Mouse (Mus musculus) cerebellum, postnatal 4 days (tissue): ENCODE measurements around the gene Ccdc182.

ENCODE experiments used
- DNase-seq, 2 experiments: peaks; one replicate each; pipeline ENCODE4 v3.0.0; 2022; ENCODE audit warnings: low spot score in 2 of 2, mixed read lengths in 1 of 2

Ccdc182 gene

DNA sequence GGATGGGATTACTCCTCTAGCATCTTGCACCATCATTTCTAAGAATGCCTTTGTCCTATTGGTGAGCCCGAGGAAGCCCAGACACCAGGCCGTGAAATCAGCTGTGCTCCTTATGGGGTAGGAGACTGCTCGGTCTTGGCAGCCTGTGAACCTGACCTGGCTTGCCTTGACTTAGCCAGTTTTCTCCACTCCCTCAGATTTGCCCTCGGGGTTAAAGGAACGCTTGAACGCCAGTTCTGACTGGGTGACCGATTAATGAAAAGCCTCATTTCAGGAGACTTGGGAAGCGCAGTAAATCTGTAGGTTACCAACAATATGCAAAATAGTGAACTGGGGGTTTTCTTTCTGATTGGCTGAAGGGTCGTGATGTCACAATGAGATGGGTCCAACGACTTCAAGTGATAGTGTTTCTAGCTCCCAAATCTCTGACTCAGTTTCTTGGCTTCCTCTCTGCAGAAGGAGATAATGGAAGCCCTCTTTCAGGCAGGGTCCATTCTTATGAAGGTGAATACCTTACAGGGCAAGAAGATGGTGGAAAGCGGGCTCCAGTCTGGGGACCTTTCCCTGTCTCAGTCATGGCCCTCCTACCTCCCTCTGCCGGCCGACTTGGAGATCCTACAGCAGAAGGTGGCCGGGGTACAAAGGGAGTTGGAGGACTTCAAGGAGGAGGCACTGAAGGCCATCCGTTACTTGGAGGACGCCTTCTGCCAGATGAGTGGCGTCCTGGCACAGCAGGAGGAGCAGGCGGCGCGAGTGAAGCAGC lies at the start of gene Ccdc182:
TSS of gene Ccdc182 (plus strand) at position 428 of the 763 bp plus-strand sequence.
- no peak for DNase-seq

GRCm38 (mm10) chr11:88245581-88246170 lies 48.2 kb upstream of the Ccdc182 start:
- no peak for DNase-seq

DNA sequence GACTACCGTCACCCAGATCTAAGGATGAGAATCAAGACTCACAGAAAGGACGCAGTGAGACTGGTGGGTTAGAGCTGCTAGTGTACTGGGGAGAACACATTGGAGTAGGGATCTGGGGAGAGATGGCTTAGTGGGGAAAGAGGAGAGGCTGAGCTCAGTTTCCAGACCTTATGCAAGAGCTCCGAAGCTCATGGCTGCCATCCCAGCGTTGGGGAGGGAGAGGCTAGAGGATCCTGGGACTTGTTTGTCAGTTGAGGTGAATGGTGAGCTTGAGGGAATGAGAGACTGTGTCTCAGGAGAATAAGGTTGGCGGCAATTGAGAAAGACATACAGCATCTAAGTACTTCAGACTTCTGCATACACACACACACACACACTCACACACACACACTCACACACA lies 45.2 kb upstream of the Ccdc182 start:
- no peak for DNase-seq

DNA sequence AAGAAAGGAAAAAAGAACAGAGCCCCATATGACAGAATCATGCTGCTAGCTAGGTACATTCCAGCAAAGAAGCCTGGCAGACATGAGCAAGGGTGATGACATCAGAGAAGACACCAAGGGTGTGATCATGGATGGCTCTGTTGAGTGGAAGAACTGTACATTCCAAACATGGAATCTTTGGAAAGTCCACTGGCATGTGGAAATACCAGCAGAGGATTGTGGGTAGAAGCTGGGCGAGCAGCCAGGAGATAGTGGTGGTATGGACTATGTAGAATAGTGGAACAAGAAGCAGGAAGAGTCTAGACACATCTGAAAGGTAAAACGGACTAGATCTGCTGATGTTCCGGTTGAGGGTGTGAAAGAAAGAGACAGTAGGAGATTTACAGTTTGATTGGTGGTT lies 43.3 kb upstream of the Ccdc182 start:
- DNase-seq, result no peak

GRCm38 (mm10) chr11:88251295-88251694 lies 42.6 kb upstream of the Ccdc182 start:
- DNase-seq, result no peak

DNA sequence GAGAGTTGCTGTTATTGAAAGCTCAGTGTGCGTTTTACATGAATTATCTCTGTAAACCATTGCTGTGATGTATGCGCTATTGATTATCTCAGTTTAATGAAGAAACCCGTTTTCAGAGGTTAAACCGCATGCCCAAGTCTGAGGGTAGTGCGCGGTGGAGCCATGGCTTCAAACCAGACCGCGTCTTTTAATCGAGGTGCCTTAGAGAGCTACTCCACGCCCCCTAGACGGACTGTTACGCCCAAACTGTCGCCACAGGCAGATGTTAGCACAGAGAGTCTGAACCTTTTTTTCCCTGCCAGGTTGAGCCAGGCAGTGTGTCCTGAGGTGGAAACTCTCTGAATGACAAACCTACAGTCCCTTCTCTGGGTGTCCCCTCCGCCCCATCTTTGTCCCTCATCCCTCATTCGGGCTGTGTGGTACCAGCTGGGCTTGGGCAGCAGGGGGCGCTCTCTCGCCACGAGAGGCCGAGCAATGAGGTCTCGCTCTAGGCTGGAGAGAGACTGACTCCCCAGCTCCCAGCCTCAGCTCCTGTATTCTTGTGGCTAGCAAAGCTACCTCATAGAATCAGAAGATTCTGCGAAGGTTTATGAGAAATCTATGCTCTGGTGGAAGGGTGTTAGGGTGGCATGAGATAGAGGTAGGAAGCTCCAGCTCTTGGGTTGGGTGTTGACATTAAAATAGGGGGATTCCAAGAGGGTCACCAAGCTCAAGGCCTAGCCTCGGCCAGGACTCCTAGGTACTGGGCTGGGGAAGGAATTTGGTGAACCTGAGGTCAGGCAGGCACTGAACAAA lies 41.7 kb upstream of the Ccdc182 start:
- peak; percentile 95 for DNase-seq

- peak in 1 of 2 experiments; percentile 68 for DNase-seq
These were observed 40.9 kb upstream of the Ccdc182 start for GRCm38 (mm10) chr11:88252767-88253513.

GRCm38 (mm10) chr11:88253514-88254167 lies 40.2 kb upstream of the Ccdc182 start:
- peak in 1 of 2 experiments; percentile 27 for DNase-seq

- DNase-seq, result no peak
These were observed 36.2 kb upstream of the Ccdc182 start for GRCm38 (mm10) chr11:88257700-88258099.

DNA sequence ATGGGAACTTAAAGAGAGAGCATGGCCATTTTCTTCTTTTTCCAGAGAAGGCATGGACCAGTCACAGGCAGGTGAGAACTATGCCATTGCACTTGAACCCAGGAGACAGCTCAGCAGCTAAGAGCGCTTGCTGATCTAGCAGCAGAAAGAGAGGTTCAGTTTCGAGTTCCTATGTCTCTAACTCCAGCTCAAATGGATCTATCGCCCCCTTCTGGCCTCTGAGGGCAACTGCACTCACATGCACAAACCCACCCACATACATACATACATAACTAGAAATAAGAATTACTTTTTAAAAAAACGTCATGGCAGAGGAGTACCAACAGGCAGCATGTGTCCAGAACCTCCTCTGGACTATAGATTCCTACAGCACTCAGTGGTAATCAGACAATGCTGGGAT lies 35.6 kb upstream of the Ccdc182 start:
- no peak for DNase-seq

- DNase-seq, result no peak
These were observed 33.4 kb upstream of the Ccdc182 start for GRCm38 (mm10) chr11:88260463-88260862.

DNA sequence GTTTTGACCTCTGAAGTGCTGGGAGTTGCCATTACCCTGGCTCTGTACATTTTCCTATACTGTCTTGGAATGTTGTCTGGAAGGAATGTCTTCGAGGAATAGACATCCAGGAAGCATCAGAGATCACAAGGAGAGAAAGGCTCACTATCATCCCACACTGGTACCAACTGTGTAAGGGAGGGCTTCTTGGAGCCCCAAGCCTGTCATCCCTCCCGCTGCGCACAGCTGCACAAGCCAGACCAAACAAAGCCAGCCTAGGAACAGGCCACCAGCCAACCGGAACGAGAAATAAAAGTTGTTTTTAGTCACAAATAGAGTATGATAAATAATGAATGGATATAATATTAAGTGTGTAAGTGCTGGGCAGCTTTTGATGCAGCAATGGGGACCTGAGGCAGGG lies 29.0 kb upstream of the Ccdc182 start:
- DNase-seq, result no peak

- peak in 1 of 2 experiments; percentile 68 for DNase-seq
These were observed 27.5 kb upstream of the Ccdc182 start for GRCm38 (mm10) chr11:88266311-88266710.

DNA sequence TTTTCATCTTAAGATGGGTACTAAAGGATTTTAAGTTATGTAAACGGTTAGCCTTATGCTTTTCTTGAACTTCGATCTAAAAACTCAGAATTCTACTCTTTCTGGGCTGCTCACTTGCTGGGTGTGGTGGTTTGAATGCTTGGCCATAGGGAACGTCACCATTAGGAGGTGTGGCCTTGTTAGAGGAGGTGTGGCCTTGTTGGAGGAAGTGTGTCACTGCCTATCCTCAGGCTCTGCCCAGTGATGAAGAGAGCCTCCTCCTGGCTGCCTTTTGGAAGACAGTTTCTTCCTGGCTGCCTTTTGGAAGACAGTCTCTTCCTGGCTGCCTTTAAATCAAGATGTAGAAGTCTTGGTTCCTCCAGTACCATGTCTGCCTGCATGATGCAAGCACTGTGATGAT lies 22.0 kb upstream of the Ccdc182 start:
- no peak for DNase-seq

GRCm38 (mm10) chr11:88274111-88274879 lies 19.6 kb upstream of the Ccdc182 start:
- DNase-seq, result no peak

GRCm38 (mm10) chr11:88274901-88275498 lies 18.9 kb upstream of the Ccdc182 start:
- no peak for DNase-seq

GRCm38 (mm10) chr11:88275949-88276348 lies 17.9 kb upstream of the Ccdc182 start:
- no peak for DNase-seq

DNA sequence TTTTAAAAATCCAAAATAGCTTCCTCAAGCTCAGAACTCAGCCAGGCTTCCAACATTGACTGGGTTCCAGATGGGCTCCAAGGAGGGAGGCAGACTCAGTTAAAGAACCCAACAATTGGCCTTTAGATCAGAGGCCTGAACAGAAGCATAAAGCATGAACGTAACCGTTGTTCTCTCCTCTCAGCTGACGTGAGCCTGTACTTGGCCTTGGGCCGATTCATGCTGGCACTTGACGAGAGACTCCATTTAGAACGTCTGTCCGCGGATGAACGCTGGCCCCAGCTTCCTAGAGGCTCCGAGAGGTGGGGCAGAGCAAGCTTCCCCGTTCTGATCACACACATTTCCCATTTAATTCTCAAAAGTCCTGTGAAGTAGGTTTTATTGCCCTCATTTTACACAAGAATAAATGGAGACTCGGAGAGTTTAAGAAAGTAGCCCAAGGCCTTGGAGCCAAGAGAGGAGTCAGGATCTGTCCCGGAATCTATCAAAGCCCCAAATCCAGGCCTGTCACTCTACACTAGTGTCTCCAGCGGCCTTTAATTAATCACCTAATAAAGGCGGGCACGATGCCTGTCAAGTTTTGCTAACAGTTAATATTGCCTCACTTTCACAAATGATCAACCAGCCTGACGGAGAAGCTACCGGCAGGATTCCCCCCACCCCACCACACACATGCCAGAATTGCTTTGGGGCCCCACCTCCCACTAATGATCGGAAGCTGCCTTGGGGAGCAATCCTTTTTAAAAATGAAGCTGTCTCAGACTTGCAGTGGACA lies 17.1 kb upstream of the Ccdc182 start:
- peak in 1 of 2 experiments; percentile 64 for DNase-seq

DNA sequence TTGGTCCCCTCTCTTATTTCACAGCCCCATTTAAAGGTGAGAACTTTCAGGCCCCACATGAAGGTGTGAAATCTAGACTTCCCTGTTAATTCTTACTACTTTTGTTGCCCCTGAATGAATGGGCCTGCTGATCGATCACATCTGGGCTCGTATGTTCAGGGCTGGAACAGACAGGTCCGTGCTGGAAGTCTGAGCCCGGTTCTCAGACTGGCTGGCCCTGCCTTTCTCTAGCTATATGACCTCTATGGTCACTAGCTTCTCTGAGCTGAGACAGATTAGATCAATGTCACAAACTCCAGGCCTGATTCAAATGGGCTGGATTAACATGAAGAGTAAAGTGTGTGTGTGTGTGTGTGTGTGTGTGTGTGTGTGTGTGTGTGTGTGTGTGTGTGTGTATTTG lies 14.9 kb upstream of the Ccdc182 start:
- DNase-seq, result no peak
